12 mouse cellular contexts compared by ENCODE assay signal in genomic region chr7:121085500-121085899, GRCm38 (mm10). TPM values are rescaled to one million over a fixed set of nuclear protein-coding genes. Genes with fewer than 3 reads are reported as not detected.
A peak's percentile ranks its signal among the peaks of the same experiment; 100 is the strongest.
DNase-seq lines count a peak whose midpoint lies in the region; ATAC-seq lines count a peak whose summit lies in the region.
"Had no signal": no experiment of that assay in that cellular context is flagged by ENCODE, and none has a peak within 500 bp of the region (broad histone marks: within the 10 kb centered on the region; RNA-seq: fewer than 3 reads in every experiment).

No protein-coding gene starts in this region.

- H3K4me1 ChIP-seq in hindbrain, embryonic 10.5 days (replicated peaks) = peaks cover 18% of the 10 kb centered on the region
- H3K4me1 ChIP-seq in hindbrain, embryonic 14.5 days (replicated peaks; ENCODE audit: control insufficient read depth, insufficient read depth, low read length) = 0 out of 2 replicates have a peak, but pooled peaks cover 9% of the 10 kb centered on the region
- no peaks in the 10 kb centered on the region; the same call in 1 of the 2 replicates for H3K4me1 ChIP-seq in embryonic facial prominence, embryonic 11.5 days (ENCODE audit: control insufficient read depth, insufficient read depth, low read length)
- H3K4me1 ChIP-seq in limb, embryonic 15.5 days = peaks cover 31% of the 10 kb centered on the region
- H3K4me1 ChIP-seq: intestine, embryonic 15.5 days had no signal

- H3K36me3 ChIP-seq in hindbrain, embryonic 10.5 days = peaks cover 2% of the 10 kb centered on the region
- H3K36me3 ChIP-seq in hindbrain, embryonic 14.5 days (replicated peaks; ENCODE audit: control insufficient read depth, insufficient read depth) = no peaks in the 10 kb centered on the region
- H3K36me3 ChIP-seq in embryonic facial prominence, embryonic 11.5 days (replicated peaks; ENCODE audit: control insufficient read depth, insufficient read depth, low read depth, low read length) = no peaks in the 10 kb centered on the region
- no peaks in the 10 kb centered on the region for H3K36me3 ChIP-seq in limb, embryonic 15.5 days
- H3K36me3 ChIP-seq: intestine, embryonic 15.5 days; neural tube, embryonic 13.5 days had no signal

- no peaks in the 10 kb centered on the region for H3K9me3 ChIP-seq in hindbrain, embryonic 10.5 days
- H3K9me3 ChIP-seq in hindbrain, embryonic 14.5 days (ENCODE audit: control insufficient read depth, low read length) = no peaks in the 10 kb centered on the region
- no peaks in the 10 kb centered on the region for H3K9me3 ChIP-seq in embryonic facial prominence, embryonic 11.5 days (replicated peaks; ENCODE audit: control insufficient read depth, low read length)
- H3K9me3 ChIP-seq in limb, embryonic 15.5 days = no peaks in the 10 kb centered on the region
- H3K9me3 ChIP-seq: intestine, embryonic 15.5 days; neural tube, embryonic 13.5 days had no signal

- no peak overlapping the region for H3K9ac ChIP-seq in hindbrain, embryonic 14.5 days
- H3K9ac ChIP-seq in embryonic facial prominence, embryonic 11.5 days (replicated peaks; ENCODE audit: low read length) = no peak overlapping the region
- no peak overlapping the region for H3K9ac ChIP-seq in limb, embryonic 15.5 days
- H3K9ac ChIP-seq: intestine, embryonic 15.5 days; neural tube, embryonic 13.5 days had no signal

- H3K4me2 ChIP-seq in hindbrain, embryonic 14.5 days (replicated peaks) = no peak overlapping the region
- no peak overlapping the region for H3K4me2 ChIP-seq in embryonic facial prominence, embryonic 11.5 days (ENCODE audit: low read depth, low read length)
- no peak overlapping the region for H3K4me2 ChIP-seq in limb, embryonic 15.5 days
- H3K4me2 ChIP-seq: intestine, embryonic 15.5 days; liver, embryonic 11.5 days; neural tube, embryonic 13.5 days had no signal

- 32% methylated on average over 4 of the region's 4 CpGs for WGBS in hindbrain, embryonic 10.5 days
- 22% methylated on average over 4 of the region's 4 CpGs for WGBS in hindbrain, embryonic 14.5 days
- 11% methylated on average over 4 of the region's 4 CpGs for WGBS in embryonic facial prominence, embryonic 11.5 days
- WGBS in limb, embryonic 15.5 days = 14% methylated on average over 4 of the region's 4 CpGs

- no peak for ATAC-seq in hindbrain, embryonic 14.5 days (ENCODE audit: low FRiP score)
- peak; percentile 44 for ATAC-seq in embryonic facial prominence, embryonic 11.5 days (replicated peaks; ENCODE audit: insufficient number of reproducible peaks, low FRiP score, low TSS enrichment, low read depth)
- peak; percentile 37; the same call in 1 of the 2 replicates for ATAC-seq in limb, embryonic 15.5 days (ENCODE audit: insufficient number of reproducible peaks, low FRiP score, low TSS enrichment, low read depth)
- ATAC-seq: intestine, embryonic 15.5 days had no signal

- H3K4me3 ChIP-seq in hindbrain, embryonic 10.5 days = no peak overlapping the region
- no peak overlapping the region for H3K4me3 ChIP-seq in hindbrain, embryonic 14.5 days (replicated peaks; ENCODE audit: low read length)
- H3K4me3 ChIP-seq in embryonic facial prominence, embryonic 11.5 days (ENCODE audit: low read depth, low read length) = no peak overlapping the region
- H3K4me3 ChIP-seq in limb, embryonic 15.5 days = no peak overlapping the region
- H3K4me3 ChIP-seq: intestine, embryonic 15.5 days; neural tube, embryonic 13.5 days had no signal

- DNase-seq in hindbrain, embryonic 10.5 days (ENCODE audit: low spot score) = peak; percentile 23
- DNase-seq in hindbrain, embryonic 14.5 days (ENCODE audit: low spot score) = no peak
- DNase-seq in embryonic facial prominence, embryonic 11.5 days (ENCODE audit: low spot score) = peak; percentile 14
- DNase-seq in heart, adult 9 months (ENCODE audit: low spot score in 2 of 2) = peak; percentile 34 to 35
- no peak for DNase-seq in yolk sac, embryonic 10.5 days (ENCODE audit: low spot score)
- DNase-seq in kidney, postnatal 25 days = no peak
- no peak for DNase-seq in frontal cortex, postnatal 36 days (ENCODE audit: low spot score in 2 of 2)

- peak overlapping the region; percentile 2 for H3K27ac ChIP-seq in hindbrain, embryonic 10.5 days
- no peak overlapping the region for H3K27ac ChIP-seq in hindbrain, embryonic 14.5 days
- no peak overlapping the region for H3K27ac ChIP-seq in embryonic facial prominence, embryonic 11.5 days (replicated peaks; ENCODE audit: low read depth, low read length)
- no peak overlapping the region for H3K27ac ChIP-seq in limb, embryonic 15.5 days
- H3K27ac ChIP-seq: intestine, embryonic 15.5 days; neural tube, embryonic 13.5 days had no signal

- H3K27me3 ChIP-seq in hindbrain, embryonic 10.5 days (ENCODE audit: insufficient read depth, poor library complexity, severe bottlenecking) = no peaks in the 10 kb centered on the region
- H3K27me3 ChIP-seq in hindbrain, embryonic 14.5 days (ENCODE audit: control insufficient read depth, insufficient read depth, low read length) = no peaks in the 10 kb centered on the region
- no peaks in the 10 kb centered on the region for H3K27me3 ChIP-seq in embryonic facial prominence, embryonic 11.5 days (ENCODE audit: control insufficient read depth, insufficient read depth, low read length)
- no peaks in the 10 kb centered on the region for H3K27me3 ChIP-seq in limb, embryonic 15.5 days
- H3K27me3 ChIP-seq: CH12.LX; intestine, embryonic 15.5 days; neural tube, embryonic 13.5 days had no signal

RNA-seq across cellular contexts. Expression of gene Otoa, which starts 4.0 kb away (rescaled TPM):
- polyA plus RNA-seq in hindbrain, embryonic 10.5 days (2016; fragmentation: Nextera tagmentation; extraction: Ambion mirVana) = 0.10 and 0.65 TPM in 2 replicates
- polyA plus RNA-seq in hindbrain, embryonic 14.5 days (2014; fragmentation: Nextera tagmentation; extraction: Ambion mirVana) = 0.07 and 0.20 TPM in 2 replicates
- not detected in 2 replicates for polyA plus RNA-seq in embryonic facial prominence, embryonic 11.5 days (2014; fragmentation: Nextera tagmentation; extraction: Ambion mirVana)
- polyA plus RNA-seq in limb, embryonic 15.5 days (2015; fragmentation: Nextera tagmentation; extraction: Ambion mirVana) = 0.10 and 0.41 TPM in 2 replicates
- polyA plus RNA-seq: liver, embryonic 11.5 days had no signal

RNA-seq across cellular contexts. Expression of gene Igsf6, which starts 11.1 kb away (rescaled TPM):
- polyA plus RNA-seq in hindbrain, embryonic 10.5 days (2016; fragmentation: Nextera tagmentation; extraction: Ambion mirVana) = 1.3 and 1.5 TPM in 2 replicates
- 0.82 and 1.5 TPM in 2 replicates for polyA plus RNA-seq in hindbrain, embryonic 14.5 days (2014; fragmentation: Nextera tagmentation; extraction: Ambion mirVana)
- polyA plus RNA-seq in embryonic facial prominence, embryonic 11.5 days (2014; fragmentation: Nextera tagmentation; extraction: Ambion mirVana) = 0.70 and 0.91 TPM in 2 replicates
- 2.4 and 2.8 TPM in 2 replicates for polyA plus RNA-seq in limb, embryonic 15.5 days (2015; fragmentation: Nextera tagmentation; extraction: Ambion mirVana)

RNA-seq across cellular contexts. Expression of gene Mettl9, which starts 51.3 kb away (rescaled TPM):
- polyA plus RNA-seq in hindbrain, embryonic 10.5 days (2016; fragmentation: Nextera tagmentation; extraction: Ambion mirVana) = 199 and 215 TPM in 2 replicates
- polyA plus RNA-seq in hindbrain, embryonic 14.5 days (2014; fragmentation: Nextera tagmentation; extraction: Ambion mirVana) = 203 and 209 TPM in 2 replicates
- polyA plus RNA-seq in embryonic facial prominence, embryonic 11.5 days (2014; fragmentation: Nextera tagmentation; extraction: Ambion mirVana) = 272 and 293 TPM in 2 replicates
- polyA plus RNA-seq in limb, embryonic 15.5 days (2015; fragmentation: Nextera tagmentation; extraction: Ambion mirVana) = 150 and 171 TPM in 2 replicates

Comparison
In these comparisons a context has a peak if more than half of its experiments do, and no peak if none do; other contexts are left out.
1. DNase-seq: peak in hindbrain, embryonic 10.5 days (single experiment), embryonic facial prominence, embryonic 11.5 days (single experiment) and heart, adult 9 months (2 of 2); none in hindbrain, embryonic 14.5 days (single experiment), yolk sac, embryonic 10.5 days (single experiment), kidney, postnatal 25 days (0 of 2) and frontal cortex, postnatal 36 days (0 of 2).